Mouse (Mus musculus): ENCODE measurements around the gene Pilrb2. TPM values are rescaled to one million over a fixed set of nuclear protein-coding genes. Genes with fewer than 3 reads are reported as not detected.

Pilrb2 gene
- polyA plus RNA-seq, 1 experiment from 2014 or later: not detected

DNA sequence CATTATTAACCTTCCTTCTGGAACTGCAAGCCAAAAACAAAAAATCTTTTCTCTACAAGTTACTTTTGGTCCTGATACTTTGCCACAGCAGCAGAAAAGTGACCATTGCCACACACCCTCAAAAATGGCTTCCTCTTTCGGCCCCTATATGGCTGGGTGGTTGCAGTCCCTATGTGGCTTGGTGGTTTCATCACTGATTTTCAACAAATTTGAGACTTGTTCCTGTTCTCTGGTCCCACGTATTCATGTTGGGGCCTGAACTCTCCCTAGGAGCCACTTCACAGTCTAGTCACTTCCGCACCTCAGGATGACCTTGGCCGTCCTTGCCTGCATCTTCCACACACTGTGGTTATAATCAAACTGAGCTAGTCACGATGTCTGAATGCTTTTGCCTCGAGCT lies 42.9 kb downstream of the Pilrb2 start:
- Histone ChIP-seq H3K36me3 (replicated peaks) (no peaks in the 10 kb centered on the region), H3K4me1 (no peaks in the 10 kb centered on the region), H3K27ac (replicated peaks) (no peak overlapping the region), H3K4me3 (no peak overlapping the region), H3K9me3 (no peaks in the 10 kb centered on the region), H3K27me3 (replicated peaks; ENCODE audit: low read depth, poor library complexity, severe bottlenecking) (no peaks in the 10 kb centered on the region)
- 83% methylated on average over 6 of the region's 6 CpGs for WGBS
- DNase-seq (ENCODE audit: low spot score): no peak

DNA sequence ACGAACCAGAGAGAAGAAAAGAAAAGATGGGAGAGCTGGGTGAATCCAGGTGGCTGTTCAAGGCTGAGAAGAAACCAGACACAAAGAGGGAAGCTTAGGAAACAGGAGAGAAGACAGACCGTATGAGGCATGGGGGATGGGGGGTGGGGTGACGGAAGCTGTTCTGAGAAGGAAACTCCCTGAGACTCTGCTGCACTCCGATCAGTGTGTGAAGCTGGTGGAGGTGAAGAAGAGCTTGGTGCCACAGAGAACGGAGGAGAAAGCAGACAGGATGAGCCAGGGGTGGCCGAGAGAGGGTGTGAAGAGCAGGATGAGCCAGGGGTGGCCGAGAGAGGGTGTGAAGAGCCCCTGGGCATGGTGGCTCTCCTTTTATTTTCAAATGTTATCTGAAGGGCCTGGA lies 45.2 kb downstream of the Pilrb2 start:
- Histone ChIP-seq H3K27ac (replicated peaks) (no peak overlapping the region), H3K36me3 (replicated peaks) (no peaks in the 10 kb centered on the region), H3K4me3 (no peak overlapping the region), H3K27me3 (replicated peaks; ENCODE audit: low read depth, poor library complexity, severe bottlenecking) (no peaks in the 10 kb centered on the region), H3K4me1 (no peaks in the 10 kb centered on the region), H3K9me3 (no peaks in the 10 kb centered on the region)
- 73% methylated on average over 7 of the region's 7 CpGs for WGBS
- DNase-seq (ENCODE audit: low spot score): no peak

DNA sequence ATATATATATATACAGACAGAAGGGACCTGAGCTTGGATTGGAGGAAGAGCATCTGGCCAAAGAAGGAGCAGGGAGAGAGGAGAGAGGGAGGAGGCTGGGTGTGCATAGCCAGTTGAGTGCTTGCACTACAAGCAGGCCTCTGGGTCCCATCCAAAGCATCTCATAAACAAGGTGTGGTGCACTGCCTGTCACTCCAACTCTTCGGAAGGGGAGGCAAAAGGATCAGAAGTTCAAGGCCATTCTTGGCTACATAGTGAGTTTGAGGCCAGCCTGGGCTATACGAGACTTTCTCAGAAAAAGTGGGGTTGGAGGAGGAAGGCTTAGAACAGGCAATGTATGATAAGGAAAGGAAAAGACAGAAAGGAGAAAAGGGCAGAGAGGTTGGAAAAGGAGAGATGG lies 45.6 kb downstream of the Pilrb2 start:
- no peaks in the 10 kb centered on the region for H3K4me1 ChIP-seq
- no peak for DNase-seq (ENCODE audit: low spot score)
- no peaks in the 10 kb centered on the region for H3K27me3 ChIP-seq (replicated peaks; ENCODE audit: low read depth, poor library complexity, severe bottlenecking)
- H3K36me3 ChIP-seq (replicated peaks): no peaks in the 10 kb centered on the region
- WGBS: 85% methylated on average over 2 of the region's 2 CpGs
- H3K9me3 ChIP-seq: no peaks in the 10 kb centered on the region
- H3K4me3 ChIP-seq: no peak overlapping the region
- no peak overlapping the region for H3K27ac ChIP-seq (replicated peaks)

DNA sequence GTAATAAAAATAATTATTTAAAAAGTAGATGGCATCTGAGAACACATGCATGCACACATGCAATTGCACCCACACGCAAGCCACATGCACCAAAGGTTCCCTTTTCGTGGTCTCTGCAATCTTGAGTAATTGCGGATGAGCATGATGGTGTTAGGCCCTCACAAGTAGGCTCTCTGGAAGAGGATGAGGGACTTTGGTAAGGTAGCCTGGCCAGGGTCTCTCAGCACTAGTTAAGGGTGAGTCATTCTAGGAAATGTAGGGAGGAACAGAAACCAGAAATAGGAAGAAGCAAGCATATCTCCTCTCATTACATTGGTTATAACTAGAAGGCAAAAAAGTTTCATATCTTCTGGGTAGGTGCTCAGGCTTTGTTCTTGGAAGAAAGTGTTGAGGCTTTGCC lies 46.6 kb downstream of the Pilrb2 start:
- Histone ChIP-seq H3K36me3 (replicated peaks) (no peaks in the 10 kb centered on the region), H3K9me3 (no peaks in the 10 kb centered on the region), H3K27ac (replicated peaks) (no peak overlapping the region), H3K4me1 (no peaks in the 10 kb centered on the region), H3K4me3 (no peak overlapping the region), H3K27me3 (replicated peaks; ENCODE audit: low read depth, poor library complexity, severe bottlenecking) (no peaks in the 10 kb centered on the region)
- 87% methylated on average over 3 of the region's 3 CpGs for WGBS
- DNase-seq (ENCODE audit: low spot score): no peak

DNA sequence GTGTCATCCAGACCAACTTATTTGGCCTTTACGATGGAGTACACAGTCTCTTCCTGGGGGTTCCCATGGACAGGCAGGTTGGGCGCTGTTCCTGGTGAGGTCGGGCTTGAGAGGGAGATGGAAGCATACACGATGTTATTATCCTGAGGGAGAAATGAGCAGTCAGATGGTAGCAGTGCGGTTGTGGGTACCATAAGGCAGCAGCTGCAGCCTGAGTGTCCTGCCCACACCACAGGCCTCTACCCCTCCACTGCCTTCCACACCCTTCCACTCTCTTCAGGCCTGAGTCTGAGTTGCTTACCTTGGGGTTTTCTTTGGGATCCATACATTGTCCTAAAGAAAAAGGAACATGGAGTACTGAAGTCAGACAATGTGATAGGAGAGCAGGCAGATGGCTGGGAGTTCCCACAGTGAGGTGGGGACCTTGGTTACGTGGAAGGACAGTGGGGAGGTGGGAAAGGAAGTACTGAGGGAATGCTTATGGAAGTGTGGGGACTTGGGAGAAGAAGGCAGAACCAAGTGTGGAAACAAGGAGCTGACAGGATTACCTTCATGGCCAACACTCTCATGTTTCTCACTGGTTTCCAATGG lies 48.1 kb downstream of the Pilrb2 start:
- DNase-seq (ENCODE audit: low spot score): no peak
- Histone ChIP-seq H3K27me3 (replicated peaks; ENCODE audit: low read depth, poor library complexity, severe bottlenecking) (no peaks in the 10 kb centered on the region), H3K36me3 (replicated peaks) (no peaks in the 10 kb centered on the region), H3K9me3 (no peaks in the 10 kb centered on the region), H3K4me1 (no peaks in the 10 kb centered on the region), H3K27ac (replicated peaks) (no peak overlapping the region), H3K4me3 (no peak overlapping the region)
- 94% methylated on average over 6 of the region's 6 CpGs for WGBS

DNA sequence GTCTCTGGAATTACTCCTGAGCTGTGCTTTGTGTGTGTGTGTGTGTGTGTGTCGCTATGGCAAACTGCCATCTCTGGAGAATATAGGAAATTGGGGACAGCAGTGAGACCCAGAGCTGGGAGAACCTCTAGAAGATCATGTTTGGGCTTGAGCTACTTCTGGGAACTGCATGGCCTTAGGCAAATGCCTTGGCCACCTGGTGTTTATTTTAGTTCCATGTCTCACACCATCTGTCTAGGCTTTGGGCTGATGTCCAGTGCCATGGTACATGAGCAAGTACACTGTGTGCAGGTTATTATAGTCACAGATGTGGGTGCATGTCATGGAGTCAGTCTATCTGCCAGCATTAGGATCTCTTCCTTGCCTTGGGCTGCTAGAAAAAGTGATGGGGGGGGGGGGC lies 49.0 kb downstream of the Pilrb2 start:
- Histone ChIP-seq H3K4me3 (no peak overlapping the region), H3K36me3 (replicated peaks) (no peaks in the 10 kb centered on the region), H3K27ac (replicated peaks) (no peak overlapping the region), H3K4me1 (no peaks in the 10 kb centered on the region), H3K27me3 (replicated peaks; ENCODE audit: low read depth, poor library complexity, severe bottlenecking) (no peaks in the 10 kb centered on the region), H3K9me3 (no peaks in the 10 kb centered on the region)
- DNase-seq (ENCODE audit: low spot score): no peak
- 93% methylated on average over 1 of the region's 1 CpGs for WGBS

DNA sequence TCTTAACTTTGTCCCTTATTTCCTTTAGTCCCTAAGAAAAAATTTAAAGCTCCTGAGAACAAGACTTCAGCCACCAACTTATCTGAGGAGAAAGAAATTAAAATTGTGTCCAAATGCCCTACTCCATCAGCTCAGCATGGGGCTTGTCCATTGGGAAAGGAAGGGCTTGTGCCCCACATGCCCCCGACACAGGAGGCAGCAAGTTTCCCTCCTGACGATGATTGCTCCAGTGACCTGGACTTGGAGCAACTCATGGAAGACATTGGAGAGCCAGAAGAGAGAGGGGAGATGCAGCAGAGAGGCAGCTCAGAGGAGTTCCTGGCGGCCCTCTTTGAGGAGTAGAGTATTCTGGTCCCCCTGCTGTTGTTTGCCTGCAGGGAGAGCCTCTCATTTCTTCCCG lies 49.5 kb downstream of the Pilrb2 start:
- no peaks in the 10 kb centered on the region for H3K36me3 ChIP-seq (replicated peaks)
- H3K4me3 ChIP-seq: no peak overlapping the region
- H3K4me1 ChIP-seq: no peaks in the 10 kb centered on the region
- WGBS: 56% methylated on average over 4 of the region's 4 CpGs
- DNase-seq (ENCODE audit: low spot score): no peak
- H3K27me3 ChIP-seq (replicated peaks; ENCODE audit: low read depth, poor library complexity, severe bottlenecking): no peaks in the 10 kb centered on the region
- no peaks in the 10 kb centered on the region for H3K9me3 ChIP-seq
- H3K27ac ChIP-seq (replicated peaks): no peak overlapping the region

DNA sequence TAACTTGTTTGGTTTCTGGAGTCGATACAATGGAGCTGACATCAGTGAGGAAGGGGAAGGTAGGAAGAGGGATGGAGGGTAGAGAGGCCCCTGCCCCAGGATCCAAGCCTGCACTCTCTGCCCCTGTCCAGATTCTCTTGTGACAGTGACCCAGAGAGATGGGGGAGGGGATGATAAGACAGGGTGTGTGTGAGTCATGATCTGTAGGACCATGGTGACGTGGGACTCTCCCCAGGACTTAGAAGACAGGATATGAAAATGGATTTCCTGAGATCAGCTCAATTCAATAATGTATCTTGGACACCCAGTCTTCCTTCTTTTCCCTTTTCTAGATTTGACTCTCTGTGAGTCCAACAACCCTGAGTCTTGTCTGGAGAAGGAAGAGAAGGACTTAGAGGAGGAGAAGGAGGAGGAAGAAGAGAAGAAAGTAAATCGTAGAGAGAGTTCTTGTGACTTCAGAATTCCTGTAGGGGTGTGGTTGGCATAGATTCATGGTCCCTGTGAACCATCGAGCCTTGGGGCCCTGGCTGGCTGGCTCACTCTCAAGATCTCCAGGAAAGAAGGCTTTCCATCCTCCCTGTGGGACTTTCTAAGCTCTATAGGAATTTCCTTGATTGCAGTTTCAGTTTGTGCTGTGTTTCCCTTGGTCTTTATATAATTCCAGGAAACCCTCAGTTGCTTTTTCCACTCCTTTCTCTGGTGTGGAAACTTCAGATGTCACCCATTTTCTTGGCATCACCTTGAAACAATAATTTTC lies 54.0 kb downstream of the Pilrb2 start:
- Histone ChIP-seq H3K27ac (replicated peaks) (no peak overlapping the region), H3K27me3 (replicated peaks; ENCODE audit: low read depth, poor library complexity, severe bottlenecking) (no peaks in the 10 kb centered on the region), H3K4me1 (no peaks in the 10 kb centered on the region), H3K36me3 (replicated peaks) (no peaks in the 10 kb centered on the region), H3K9me3 (no peaks in the 10 kb centered on the region), H3K4me3 (no peak overlapping the region)
- WGBS: 73% methylated on average over 4 of the region's 4 CpGs
- DNase-seq (ENCODE audit: low spot score): no peak

Other genes starting within 250 kb of the Pilrb2 start
- gene Fbxo24, start 242.8 kb downstream of the Pilrb2 start, polyA plus RNA-seq (2016; fragmentation: Nextera tagmentation; extraction: Ambion mirVana): 0.17 and 0.36 TPM in 2 replicates
- gene Lrch4, start 242.7 kb downstream of the Pilrb2 start, polyA plus RNA-seq (2016; fragmentation: Nextera tagmentation; extraction: Ambion mirVana): 36.7 and 46.5 TPM in 2 replicates
- gene Gm20605, start 242.6 kb downstream of the Pilrb2 start, polyA plus RNA-seq (2016; fragmentation: Nextera tagmentation; extraction: Ambion mirVana): 14.2 and 14.6 TPM in 2 replicates
- 9.0 and 9.2 TPM in 2 replicates for gene Sap25, start 230.5 kb downstream of the Pilrb2 start, polyA plus RNA-seq (2016; fragmentation: Nextera tagmentation; extraction: Ambion mirVana)
- gene Irs3, start 226.1 kb downstream of the Pilrb2 start, polyA plus RNA-seq (2016; fragmentation: Nextera tagmentation; extraction: Ambion mirVana): 0.16 and 0.34 TPM in 2 replicates
- 21.3 and 23.0 TPM in 2 replicates for gene Agfg2, start 187.1 kb downstream of the Pilrb2 start, polyA plus RNA-seq (2016; fragmentation: Nextera tagmentation; extraction: Ambion mirVana)
- 3.0 and 3.6 TPM in 2 replicates for gene Nyap1, start 130.2 kb downstream of the Pilrb2 start, polyA plus RNA-seq (2016; fragmentation: Nextera tagmentation; extraction: Ambion mirVana)
- gene Tsc22d4, start 126.1 kb downstream of the Pilrb2 start, polyA plus RNA-seq (2016; fragmentation: Nextera tagmentation; extraction: Ambion mirVana): 89.8 and 94.3 TPM in 2 replicates
- gene Ppp1r35, start 93.0 kb downstream of the Pilrb2 start, polyA plus RNA-seq (2016; fragmentation: Nextera tagmentation; extraction: Ambion mirVana): 47.9 and 49.1 TPM in 2 replicates
- gene Mepce, start 84.2 kb downstream of the Pilrb2 start, polyA plus RNA-seq (2016; fragmentation: Nextera tagmentation; extraction: Ambion mirVana): 9.1 and 11.5 TPM in 2 replicates
- 14.5 and 17.5 TPM in 2 replicates for gene Zcwpw1, start 84.0 kb downstream of the Pilrb2 start, polyA plus RNA-seq (2016; fragmentation: Nextera tagmentation; extraction: Ambion mirVana)
- 0.28 and 0.79 TPM in 2 replicates for gene Pilra, start 35.5 kb downstream of the Pilrb2 start, polyA plus RNA-seq (2016; fragmentation: Nextera tagmentation; extraction: Ambion mirVana)
- 0.16 TPM in 1 of 2 replicates, not detected in the other for gene Pilrb1, start 13.7 kb downstream of the Pilrb2 start, polyA plus RNA-seq (2016; fragmentation: Nextera tagmentation; extraction: Ambion mirVana)
- gene Cyp3a13, start 49.8 kb upstream of the Pilrb2 start, polyA plus RNA-seq (2016; fragmentation: Nextera tagmentation; extraction: Ambion mirVana): not detected in 2 replicates
- gene Gjc3, start 91.3 kb upstream of the Pilrb2 start, polyA plus RNA-seq (2016; fragmentation: Nextera tagmentation; extraction: Ambion mirVana): 0.06 and 0.07 TPM in 2 replicates
- gene Azgp1, start 109.7 kb upstream of the Pilrb2 start, polyA plus RNA-seq (2016; fragmentation: Nextera tagmentation; extraction: Ambion mirVana): not detected in 2 replicates
- not detected in 2 replicates for gene Smok3a, start 149.4 kb upstream of the Pilrb2 start, polyA plus RNA-seq (2016; fragmentation: Nextera tagmentation; extraction: Ambion mirVana)
- gene Smok3b, start 149.6 kb upstream of the Pilrb2 start, polyA plus RNA-seq (2016; fragmentation: Nextera tagmentation; extraction: Ambion mirVana): not detected in 2 replicates
- not detected in 2 replicates for gene Smok3c, start 181.4 kb upstream of the Pilrb2 start, polyA plus RNA-seq (2016; fragmentation: Nextera tagmentation; extraction: Ambion mirVana)
- 28.2 and 30.0 TPM in 2 replicates for gene Zkscan1, start 213.3 kb upstream of the Pilrb2 start, polyA plus RNA-seq (2016; fragmentation: Nextera tagmentation; extraction: Ambion mirVana)
- 96.5 and 97.0 TPM in 2 replicates for gene Zscan21, start 245.1 kb upstream of the Pilrb2 start, polyA plus RNA-seq (2016; fragmentation: Nextera tagmentation; extraction: Ambion mirVana)